ENCODE assay signal across 18 mouse cellular contexts in genomic region chr10:17797681-17798080, GRCm38 (mm10). TPM values are rescaled to one million over a fixed set of nuclear protein-coding genes. Genes with fewer than 3 reads are reported as not detected.
DNase-seq lines count a peak whose midpoint lies in the region; ATAC-seq lines count a peak whose summit lies in the region.
"Had no signal": no experiment of that assay in that cellular context is flagged by ENCODE, and none has a peak within 500 bp of the region (broad histone marks: within the 10 kb centered on the region; RNA-seq: fewer than 3 reads in every experiment).

No protein-coding gene starts in this region.

- DNase-seq in heart, adult 9 months (ENCODE audit: low spot score in 2 of 2) = no peak
- no peak for DNase-seq in midbrain, embryonic 10.5 days (ENCODE audit: low spot score)
- peak; percentile 20 for DNase-seq in ES-CJ7 (ENCODE audit: low read depth, low spot score)
- DNase-seq in left cerebral cortex, adult 11 months (ENCODE audit: low spot score) = no peak
- DNase-seq: adrenal gland, postnatal 25 days; cerebellum, adult 2 months; forebrain, postnatal 0 days; kidney, adult 11 months; kidney, postnatal 14 days; retina, postnatal 1 day had no signal

- 37% methylated on average over 3 of the region's 3 CpGs for WGBS in heart, embryonic 13.5 days
- 86% methylated on average over 3 of the region's 3 CpGs for WGBS in midbrain, embryonic 10.5 days
- WGBS in midbrain, embryonic 16.5 days = 82% methylated on average over 3 of the region's 3 CpGs

- H3K27me3 ChIP-seq in heart, embryonic 13.5 days (replicated peaks) = no peaks in the 10 kb centered on the region
- H3K27me3 ChIP-seq in midbrain, embryonic 10.5 days (ENCODE audit: low read depth, poor library complexity, severe bottlenecking) = no peaks in the 10 kb centered on the region
- H3K27me3 ChIP-seq in midbrain, embryonic 16.5 days (ENCODE audit: control insufficient read depth, insufficient read depth, low read depth, low read length) = no peaks in the 10 kb centered on the region
- H3K27me3 ChIP-seq: embryonic facial prominence, embryonic 12.5 days; limb, embryonic 12.5 days had no signal

- H3K9me3 ChIP-seq in heart, embryonic 13.5 days = no peaks in the 10 kb centered on the region
- 0 out of 2 replicates have a peak, but pooled peaks cover 4% of the 10 kb centered on the region for H3K9me3 ChIP-seq in midbrain, embryonic 10.5 days (replicated peaks)
- H3K9me3 ChIP-seq in midbrain, embryonic 16.5 days (replicated peaks; ENCODE audit: control insufficient read depth, low read length, poor library complexity, severe bottlenecking) = no peaks in the 10 kb centered on the region
- H3K9me3 ChIP-seq: embryonic facial prominence, embryonic 12.5 days; limb, embryonic 12.5 days had no signal

- peaks cover 45% of the 10 kb centered on the region for H3K4me1 ChIP-seq in heart, embryonic 13.5 days
- H3K4me1 ChIP-seq in midbrain, embryonic 10.5 days = peaks cover 33% of the 10 kb centered on the region
- H3K4me1 ChIP-seq in midbrain, embryonic 16.5 days (ENCODE audit: control insufficient read depth, insufficient read depth, low read length) = peaks cover 13% of the 10 kb centered on the region
- peaks cover 8% of the 10 kb centered on the region for H3K4me1 ChIP-seq in brown adipose tissue, adult 24 weeks (ENCODE audit: control insufficient read depth, insufficient read depth, insufficient read length, low read length)

- H3K4me3 ChIP-seq in heart, embryonic 13.5 days = peak overlapping the region; percentile 61
- H3K4me3 ChIP-seq in midbrain, embryonic 10.5 days = no peak overlapping the region
- H3K4me3 ChIP-seq in midbrain, embryonic 16.5 days (ENCODE audit: low read depth, low read length) = no peak overlapping the region
- H3K4me3 ChIP-seq in brown adipose tissue, adult 24 weeks (ENCODE audit: insufficient read depth, low read depth, low read length) = peak overlapping the region; percentile 49
- H3K4me3 ChIP-seq: embryonic facial prominence, embryonic 12.5 days; limb, embryonic 12.5 days had no signal

- peak overlapping the region; percentile 69 for H3K4me2 ChIP-seq in heart, embryonic 13.5 days
- H3K4me2 ChIP-seq in midbrain, embryonic 16.5 days (ENCODE audit: low read length) = no peak overlapping the region
- H3K4me2 ChIP-seq: limb, embryonic 12.5 days had no signal

- H3K27ac ChIP-seq in heart, embryonic 13.5 days (replicated peaks) = peak overlapping the region; percentile 99
- 0 out of 2 replicates have a peak overlapping the region, but pooled peaks have one; percentile 91 for H3K27ac ChIP-seq in midbrain, embryonic 10.5 days (replicated peaks)
- no peak overlapping the region for H3K27ac ChIP-seq in midbrain, embryonic 16.5 days (ENCODE audit: low read length)
- peak overlapping the region; percentile 76 for H3K27ac ChIP-seq in brown adipose tissue, adult 24 weeks (replicated peaks; ENCODE audit: low read depth, low read length)
- H3K27ac ChIP-seq: embryonic facial prominence, embryonic 12.5 days; hindbrain, postnatal 0 days; limb, embryonic 12.5 days; liver, embryonic 14.5 days had no signal

- peak overlapping the region; percentile 70 for H3K9ac ChIP-seq in heart, embryonic 13.5 days
- H3K9ac ChIP-seq in midbrain, embryonic 16.5 days (ENCODE audit: low read depth, low read length) = no peak overlapping the region
- H3K9ac ChIP-seq: embryonic facial prominence, embryonic 12.5 days; forebrain, postnatal 0 days; limb, embryonic 12.5 days; liver, embryonic 14.5 days had no signal

- peaks cover 27% of the 10 kb centered on the region for H3K36me3 ChIP-seq in heart, embryonic 13.5 days
- H3K36me3 ChIP-seq in midbrain, embryonic 10.5 days = peaks cover 7% of the 10 kb centered on the region; the same call in 1 of the 2 replicates
- no peaks in the 10 kb centered on the region for H3K36me3 ChIP-seq in midbrain, embryonic 16.5 days (ENCODE audit: control insufficient read depth, insufficient read depth, low read length)
- H3K36me3 ChIP-seq: embryonic facial prominence, embryonic 12.5 days; limb, embryonic 12.5 days had no signal

- no peak for ATAC-seq in heart, embryonic 13.5 days (ENCODE audit: extremely low read depth, insufficient number of reproducible peaks, low FRiP score, low TSS enrichment)
- no peak for ATAC-seq in midbrain, embryonic 16.5 days
- ATAC-seq: forebrain, postnatal 0 days; hindbrain, postnatal 0 days had no signal

RNA-seq across cellular contexts. Expression of gene Txlnb, which starts 1.7 kb away (rescaled TPM):
- 32.5 and 33.2 TPM in 2 replicates for polyA plus RNA-seq in heart, embryonic 13.5 days (2015; fragmentation: Nextera tagmentation; extraction: Ambion mirVana)
- 4.4 and 4.7 TPM in 2 replicates for polyA plus RNA-seq in midbrain, embryonic 10.5 days (2016; fragmentation: Nextera tagmentation; extraction: Ambion mirVana)
- 0.87 and 1.6 TPM in 2 replicates for polyA plus RNA-seq in midbrain, embryonic 16.5 days (2015; fragmentation: Nextera tagmentation; extraction: Ambion mirVana)
- 12.1 and 13.1 TPM in 2 replicates for polyA plus RNA-seq in brown adipose tissue, adult 24 weeks (2012; ENCODE audit: insufficient read depth, insufficient read length, missing spikeins)
- polyA plus RNA-seq: small intestine, adult 2 months had no signal

Comparison
In these comparisons a context has a peak if more than half of its experiments do, and no peak if none do; other contexts are left out.
1. H3K4me3 ChIP-seq: peak in heart, embryonic 13.5 days (single experiment) and brown adipose tissue, adult 24 weeks (single experiment); none in midbrain, embryonic 10.5 days (single experiment) and midbrain, embryonic 16.5 days (single experiment).